Mouse (Mus musculus) myocyte (in vitro differentiated cells): ENCODE measurements around the gene Vstm4. TPM values are rescaled to one million over a fixed set of nuclear protein-coding genes. Genes with fewer than 3 reads are reported as not detected.

Source experiments
- H3K27me3 ChIP-seq: one replicate; pipeline ENCODE4 v1.6.1; 2011; ENCODE audit not compliant: control insufficient read depth, insufficient read depth, insufficient read length
- H3K36me3 ChIP-seq: one replicate; pipeline ENCODE4 v1.6.1; 2011; ENCODE audit not compliant: control insufficient read depth, insufficient read depth
- H3K4me2 ChIP-seq: one replicate; pipeline ENCODE4 v1.6.1; 2011; ENCODE audit warnings: low read depth, control low read depth
- H3K4me3 ChIP-seq: one replicate; pipeline ENCODE4 v1.5.1; 2011; ENCODE audit warnings: mild to moderate bottlenecking, control low read depth, moderate library complexity
- H3K79me2 ChIP-seq: one replicate; pipeline ENCODE4 v1.6.1; 2011; ENCODE audit not compliant: control insufficient read depth, insufficient read depth
- H3ac ChIP-seq: one replicate; pipeline ENCODE4 v1.6.1; 2011; ENCODE audit not compliant: control insufficient read depth, insufficient read length
- CEBPB ChIP-seq: IDR thresholded peaks from 2 replicates; pipeline ENCODE4 v1.6.1; 2011; ENCODE audit warnings: mild to moderate bottlenecking, moderate library complexity; ENCODE audit not compliant: poor library complexity, insufficient read depth, severe bottlenecking
- E2F4 ChIP-seq: IDR thresholded peaks from one replicate; pipeline ENCODE4 v1.6.1; 2011; ENCODE audit warnings: mild to moderate bottlenecking, control low read depth, moderate library complexity; ENCODE audit not compliant: insufficient read depth
- MAX ChIP-seq: IDR thresholded peaks from one replicate; pipeline ENCODE4 v1.6.1; 2011; ENCODE audit warnings: low read depth, mild to moderate bottlenecking, control low read depth
- MYOD1 ChIP-seq, 3 experiments: IDR thresholded peaks; one replicate each; pipeline ENCODE4 v1.6.1; 2011; ENCODE audit warnings: control low read depth in 2 of 3, low read depth in 2 of 3, mild to moderate bottlenecking in 2 of 3, moderate library complexity in 1 of 3; ENCODE audit not compliant: insufficient read length in 2 of 3, control insufficient read depth in 1 of 3
- MYOG ChIP-seq, 3 experiments: IDR thresholded peaks; one replicate each; pipeline ENCODE4 v1.6.1; 2011; ENCODE audit warnings: control low read depth in 2 of 3, low read depth in 2 of 3, mild to moderate bottlenecking in 2 of 3; ENCODE audit not compliant: insufficient read length in 2 of 3, control insufficient read depth in 1 of 3, insufficient read depth in 1 of 3
- POLR2A ChIP-seq: IDR thresholded peaks from one replicate; pipeline ENCODE4 v1.6.1; 2011; ENCODE audit warnings: low read depth, mild to moderate bottlenecking, control low read depth, moderate library complexity; ENCODE audit not compliant: insufficient read length
- POLR2AphosphoS2 ChIP-seq: IDR thresholded peaks from one replicate; pipeline ENCODE4 v1.6.1; 2011; ENCODE audit warnings: low read depth, control low read depth; ENCODE audit not compliant: insufficient read length
- REST ChIP-seq: IDR thresholded peaks from one replicate; pipeline ENCODE4 v1.6.1; 2011; ENCODE audit warnings: mild to moderate bottlenecking, control low read depth, moderate library complexity; ENCODE audit not compliant: insufficient read depth, insufficient read length
- SRF ChIP-seq: IDR thresholded peaks from one replicate; pipeline ENCODE4 v1.6.1; 2011; ENCODE audit warnings: low read depth; ENCODE audit not compliant: control insufficient read depth, insufficient read length
- TCF12 ChIP-seq: IDR thresholded peaks from one replicate; pipeline ENCODE4 v1.6.1; 2011; ENCODE audit warnings: mild to moderate bottlenecking, control low read depth; ENCODE audit not compliant: poor library complexity, insufficient read depth, severe bottlenecking
- TCF3 ChIP-seq: IDR thresholded peaks from one replicate; pipeline ENCODE4 v1.6.1; 2011; ENCODE audit warnings: low read depth, control low read depth; ENCODE audit not compliant: insufficient read length
- USF1 ChIP-seq: IDR thresholded peaks from one replicate; pipeline ENCODE4 v1.6.1; 2011; ENCODE audit warnings: low read depth, mild to moderate bottlenecking, control low read depth, moderate library complexity
- polyA plus RNA-seq: library from polyadenylated mRNA; unstranded; fragments of >200 nt; fragmentation: generic; extraction: Trizol; gene quantifications from one replicate; pipeline ENCODE4 v1.2.1, GENCODE M21; 2012; ENCODE audit warnings: missing spikeins

The Vstm4 gene
- polyA plus RNA-seq, 1 experiment = not detected

DNA sequence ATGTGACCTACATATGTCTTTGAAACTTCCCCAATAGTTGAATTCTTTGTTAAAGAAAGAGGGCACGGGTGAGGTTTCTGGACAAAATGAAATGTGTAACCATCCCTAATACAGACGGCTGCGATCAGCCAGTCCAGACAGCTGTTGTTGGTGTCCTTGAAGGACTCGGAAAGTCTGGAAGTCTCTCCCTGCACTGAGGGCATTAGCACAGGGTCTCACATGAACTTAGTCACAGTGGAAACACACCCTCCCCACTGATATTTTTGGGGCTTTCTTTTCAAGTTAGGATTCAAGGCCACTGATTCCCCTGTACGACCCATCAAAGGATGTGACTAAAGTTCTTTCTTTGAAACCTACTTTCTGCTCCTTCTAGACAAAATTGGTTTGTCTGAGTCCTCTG, 23.8 kb downstream of the Vstm4 start:
- H3K36me3 ChIP-seq = no peaks in the 10 kb centered on the region
- H3K4me2 ChIP-seq = no peak overlapping the region
- no peaks in the 10 kb centered on the region for H3K79me2 ChIP-seq
- H3ac ChIP-seq = no peak overlapping the region
- H3K4me3 ChIP-seq = no peak overlapping the region
- peaks cover 17% of the 10 kb centered on the region for H3K27me3 ChIP-seq
- TF ChIP-seq POLR2A (no peak), SRF (no peak), USF1 (no peak), POLR2AphosphoS2 (no peak), REST (no peak), TCF3 (no peak), TCF12 (no peak), MYOD1 (IDR thresholded peaks at IDR 0.05; ENCODE audit: control insufficient read depth in 1 of 3, insufficient read length in 2 of 3, low read depth in 2 of 3) (no peak), E2F4 (no peak), MYOG (IDR thresholded peaks at IDR 0.05; ENCODE audit: control insufficient read depth in 1 of 3, insufficient read depth in 1 of 3, insufficient read length in 2 of 3, low read depth in 2 of 3) (no peak), MAX (no peak), CEBPB (no peak)

GRCm38 (mm10) chr14:32881693-32882092, 25.1 kb downstream of the Vstm4 start:
- Histone ChIP-seq H3K36me3 (no peaks in the 10 kb centered on the region), H3K79me2 (no peaks in the 10 kb centered on the region), H3K4me2 (no peak overlapping the region), H3ac (no peak overlapping the region), H3K4me3 (no peak overlapping the region), H3K27me3 (peaks cover 17% of the 10 kb centered on the region)
- TF ChIP-seq CEBPB (no peak), TCF12 (no peak), REST (no peak), MYOG (IDR thresholded peaks at IDR 0.05; ENCODE audit: control insufficient read depth in 1 of 3, insufficient read depth in 1 of 3, insufficient read length in 2 of 3, low read depth in 2 of 3) (no peak), SRF (no peak), MAX (no peak)

- Histone ChIP-seq H3K4me2 (no peak overlapping the region), H3K27me3 (no peaks in the 10 kb centered on the region), H3K79me2 (no peaks in the 10 kb centered on the region), H3ac (no peak overlapping the region), H3K4me3 (no peak overlapping the region), H3K36me3 (no peaks in the 10 kb centered on the region)
- TF ChIP-seq POLR2AphosphoS2 (no peak), SRF (no peak), MYOD1 (IDR thresholded peaks at IDR 0.05; ENCODE audit: control insufficient read depth in 1 of 3, insufficient read length in 2 of 3, low read depth in 2 of 3) (no peak), POLR2A (no peak), USF1 (no peak), MYOG (IDR thresholded peaks at IDR 0.05; ENCODE audit: control insufficient read depth in 1 of 3, insufficient read depth in 1 of 3, insufficient read length in 2 of 3, low read depth in 2 of 3) (no peak), E2F4 (no peak), REST (no peak)
These were observed 32.5 kb downstream of the Vstm4 start for GRCm38 (mm10) chr14:32888876-32889674.

GRCm38 (mm10) chr14:32894341-32894853, 37.8 kb downstream of the Vstm4 start:
- Histone ChIP-seq H3K79me2 (no peaks in the 10 kb centered on the region), H3K4me3 (no peak overlapping the region), H3K36me3 (no peaks in the 10 kb centered on the region), H3K27me3 (peaks cover 10% of the 10 kb centered on the region), H3ac (no peak overlapping the region), H3K4me2 (no peak overlapping the region)
- TF ChIP-seq TCF12 (no peak), POLR2A (no peak), SRF (no peak), USF1 (no peak), POLR2AphosphoS2 (no peak), TCF3 (no peak), E2F4 (no peak), REST (no peak), MYOG (IDR thresholded peaks at IDR 0.05; ENCODE audit: control insufficient read depth in 1 of 3, insufficient read depth in 1 of 3, insufficient read length in 2 of 3, low read depth in 2 of 3) (no peak), MYOD1 (IDR thresholded peaks at IDR 0.05; ENCODE audit: control insufficient read depth in 1 of 3, insufficient read length in 2 of 3, low read depth in 2 of 3) (no peak), MAX (no peak)
